Mouse (Mus musculus) thymus, postnatal 4 days (tissue): Measurements from ENCODE around the gene Lpgat1.

Experiments used
- DNase-seq: peaks from one replicate; pipeline ENCODE4 v3.0.0; 2021

The Lpgat1 gene

DNA sequence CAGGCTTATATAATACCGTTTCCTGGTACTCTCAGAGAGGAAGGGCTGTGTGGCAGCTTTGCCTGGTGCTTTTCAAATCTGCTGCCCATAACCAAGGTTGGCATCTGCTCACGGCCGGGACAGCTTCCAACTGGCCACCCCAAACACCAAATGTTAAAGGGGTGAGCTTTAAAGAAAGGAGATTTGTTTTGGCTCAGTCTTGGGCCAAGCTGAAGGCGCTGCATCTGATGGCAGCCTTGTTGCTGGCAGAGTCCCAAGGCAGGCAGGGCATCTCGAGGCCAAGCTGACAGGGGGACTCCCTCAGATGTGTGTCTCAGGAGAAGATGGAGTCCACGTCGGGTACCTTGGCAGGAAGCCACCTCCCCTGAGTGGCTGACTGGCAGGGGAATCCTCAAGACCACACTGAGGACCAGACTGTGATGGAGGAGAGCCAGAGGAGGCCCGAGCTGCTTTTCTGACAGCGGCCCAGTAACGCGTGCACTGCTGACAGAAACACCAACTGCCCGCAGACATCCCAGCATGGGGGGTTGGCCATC is 91.1 kb downstream of the Lpgat1 start:
- DNase-seq, result no peak

DNA sequence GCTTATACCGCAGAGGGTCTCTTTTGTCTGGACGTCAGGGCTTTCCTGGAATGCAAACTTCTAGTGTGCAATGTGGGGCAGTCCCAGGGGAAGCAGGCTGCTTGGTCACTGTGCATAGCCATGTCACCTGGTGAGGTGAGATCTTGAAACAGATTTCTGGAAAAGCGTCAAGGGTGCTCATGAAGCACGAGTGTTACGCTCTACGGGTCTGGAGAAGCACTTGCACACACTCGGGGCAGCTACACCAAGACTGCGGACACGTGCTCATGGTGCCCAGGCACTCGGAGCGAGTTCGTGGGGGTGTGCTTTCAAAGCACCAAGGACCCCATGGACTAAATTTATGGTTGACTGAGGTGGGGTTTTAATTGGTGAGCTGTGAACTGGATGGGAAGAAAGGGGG is 94.1 kb downstream of the Lpgat1 start:
- no peak for DNase-seq

GRCm38 (mm10) chr1:191812949-191813691 is 95.5 kb downstream of the Lpgat1 start:
- DNase-seq, result no peak

DNA sequence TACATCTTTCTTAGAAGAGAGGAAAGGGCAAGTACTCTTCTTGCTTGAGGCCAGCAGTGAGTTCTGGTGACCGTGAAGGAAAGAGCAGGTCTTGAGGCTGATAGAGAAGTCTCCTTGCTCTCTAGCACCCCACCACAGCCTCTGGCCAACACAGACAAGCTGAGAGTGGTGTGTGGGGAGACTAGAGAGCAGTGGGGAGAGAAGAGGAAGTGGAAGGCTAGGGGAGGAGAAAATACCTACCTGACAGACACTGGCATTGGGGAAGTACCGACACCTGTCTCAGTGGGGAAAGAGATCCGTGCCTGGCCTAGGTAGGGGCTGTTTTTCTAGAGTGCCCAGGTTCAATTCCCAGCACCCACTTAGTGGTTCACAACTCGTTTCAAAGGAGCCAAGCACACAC is 96.6 kb downstream of the Lpgat1 start:
- DNase-seq, result peak; percentile 24

DNA sequence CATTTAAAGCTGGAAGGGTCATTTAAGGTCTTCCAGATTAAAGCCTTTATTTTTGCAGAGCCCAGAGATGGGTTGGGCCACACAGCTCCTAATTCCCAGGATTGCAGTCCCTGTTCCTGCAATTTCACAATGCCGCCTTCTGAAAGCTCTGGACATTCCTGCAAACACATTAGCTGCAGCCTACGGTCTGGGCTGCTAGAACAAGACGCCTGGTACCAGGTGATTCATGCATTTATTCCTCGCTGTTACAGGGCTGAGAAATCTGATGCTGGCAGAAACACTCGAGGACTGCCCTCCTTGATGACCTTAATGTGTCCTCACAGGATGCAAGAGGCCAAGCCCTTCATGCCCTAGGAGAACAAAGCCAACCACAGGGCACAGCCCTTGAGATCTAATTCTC is 97.3 kb downstream of the Lpgat1 start:
- no peak for DNase-seq

DNA sequence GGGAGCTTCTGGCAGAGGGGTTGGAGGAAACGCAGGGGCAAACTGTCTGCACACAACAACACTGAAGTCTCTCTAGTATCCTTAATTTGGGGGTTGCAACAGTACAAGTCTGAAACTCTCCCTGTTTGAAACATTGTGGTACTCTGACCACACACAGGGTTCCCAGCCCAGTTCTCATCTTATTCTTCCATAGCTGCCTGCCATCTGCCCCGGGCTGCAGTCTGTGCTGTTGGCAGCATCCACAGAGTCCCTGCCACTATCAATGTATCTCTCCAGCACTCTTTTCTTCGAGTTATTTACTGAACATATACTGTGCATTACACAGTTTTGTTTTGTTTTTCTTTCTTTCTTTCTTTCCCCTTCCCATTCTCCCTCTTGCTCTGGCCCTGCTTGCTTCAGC is 99.0 kb downstream of the Lpgat1 start:
- no peak for DNase-seq

- DNase-seq, result peak; percentile 91
Observed at GRCm38 (mm10) chr1:191817418-191818144, 99.9 kb downstream of the Lpgat1 start.

GRCm38 (mm10) chr1:191818145-191818631 is 100.6 kb downstream of the Lpgat1 start:
- DNase-seq, result no peak

DNA sequence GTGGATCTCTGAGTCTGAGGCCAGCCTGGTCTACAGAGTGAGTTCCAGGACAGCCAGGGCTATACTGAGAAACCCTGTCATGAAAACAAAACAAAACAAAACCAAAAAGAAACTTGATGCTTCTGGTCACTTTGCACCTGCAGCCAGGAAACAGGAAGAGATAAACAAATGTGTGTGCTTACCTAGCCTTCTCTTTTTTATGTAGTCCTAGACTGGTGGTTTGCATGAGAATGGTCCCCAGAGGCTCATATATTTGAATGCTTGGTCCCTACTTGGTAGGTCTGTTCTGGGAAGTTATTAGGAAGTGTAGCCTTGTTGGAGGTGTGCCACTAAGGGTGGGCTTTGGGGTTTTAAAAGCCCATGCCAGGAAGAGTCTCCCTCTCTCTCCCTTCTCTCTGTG is 101.4 kb downstream of the Lpgat1 start:
- DNase-seq, result no peak

- DNase-seq, result no peak
Observed at GRCm38 (mm10) chr1:191820951-191821325, 103.3 kb downstream of the Lpgat1 start.

DNA sequence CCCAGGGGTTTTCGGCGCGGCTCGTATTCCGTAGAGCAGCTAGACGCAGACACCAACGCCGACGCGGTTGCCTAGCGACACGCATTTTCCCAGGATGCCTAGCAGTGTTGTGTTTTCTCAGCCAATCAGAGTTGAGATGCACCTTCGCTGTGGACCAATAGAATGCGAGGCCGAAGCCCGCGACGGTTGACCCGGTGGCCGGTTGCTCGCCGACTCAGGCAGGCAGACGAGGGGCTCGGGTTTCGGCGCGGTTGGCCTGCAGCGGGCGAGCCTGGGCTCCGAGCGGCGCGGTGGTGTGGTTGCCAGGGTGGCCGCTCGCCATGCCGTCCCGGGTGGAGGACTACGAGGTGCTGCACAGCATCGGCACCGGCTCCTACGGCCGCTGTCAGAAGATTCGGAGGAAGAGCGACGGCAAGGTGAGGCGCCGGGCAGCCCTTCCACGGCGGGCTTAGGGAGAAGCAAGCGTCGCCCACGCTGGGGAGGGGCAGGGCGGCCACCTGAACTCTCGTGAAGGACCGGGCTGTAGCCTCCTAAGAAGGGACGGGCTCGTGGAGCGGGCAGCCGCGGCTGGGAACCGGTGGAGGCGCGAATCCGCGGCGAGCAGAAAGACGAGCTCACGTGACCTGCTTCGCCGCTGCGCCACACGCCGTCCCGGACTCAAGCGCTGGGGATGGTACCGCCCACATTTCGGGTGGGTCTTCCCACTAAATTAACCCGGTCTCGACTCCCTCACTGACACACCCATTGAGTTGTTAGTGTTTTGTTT is 103.9 kb downstream of the Lpgat1 start, which contains the start of gene Nek2:
TSS of gene Nek2 (plus strand) at position 119 of the 766 bp plus-strand sequence.
- DNase-seq, result peak; percentile 95

DNA sequence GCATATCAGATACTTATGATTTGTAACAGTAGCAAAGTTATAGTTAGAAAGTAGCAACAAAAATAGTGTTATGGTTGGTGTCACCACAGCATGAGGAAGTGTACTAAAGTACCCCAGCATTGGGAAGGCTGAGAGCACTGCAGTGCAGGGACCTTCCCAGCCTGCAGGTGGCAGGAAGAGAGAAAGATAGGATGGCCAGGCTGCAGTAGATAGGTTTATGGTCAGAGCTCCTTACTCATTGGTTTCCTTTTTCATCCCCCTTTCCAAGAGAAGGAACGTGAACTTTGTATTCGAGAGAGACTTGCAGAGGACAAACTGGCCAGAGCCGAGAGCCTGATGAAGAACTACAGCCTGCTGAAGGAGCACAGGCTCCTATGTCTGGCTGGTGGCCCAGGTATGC is 111.5 kb downstream of the Lpgat1 start:
- DNase-seq, result no peak

- DNase-seq, result no peak
Observed at GRCm38 (mm10) chr1:191833396-191833795, 115.8 kb downstream of the Lpgat1 start.
